Mouse (Mus musculus) heart, embryonic 10.5 days (tissue): ENCODE data around the gene Lyzl4. TPM values are rescaled to one million over a fixed set of nuclear protein-coding genes. Genes with fewer than 3 reads are reported as not detected.

ENCODE experiments used
- DNase-seq: peaks from one replicate; pipeline ENCODE4 v3.0.0-alpha.2; 2017; ENCODE audit warnings: low spot score
- H3K27ac ChIP-seq: fragments of 300-500 bp; sonication (generic); 2 replicates; pipeline ENCODE4 v1.5.1; 2016; ENCODE audit warnings: mild to moderate bottlenecking
- H3K27me3 ChIP-seq: fragments of 300-500 bp; sonication (generic); 2 replicates; pipeline ENCODE4 v1.6.1; 2016; ENCODE audit warnings: mild to moderate bottlenecking; ENCODE audit not compliant: poor library complexity, insufficient read depth, severe bottlenecking
- H3K36me3 ChIP-seq: fragments of 300-500 bp; sonication (generic); 2 replicates; pipeline ENCODE4 v1.6.1; 2016; ENCODE audit warnings: mild to moderate bottlenecking, moderate library complexity
- H3K4me1 ChIP-seq: fragments of 300-500 bp; sonication (generic); 2 replicates; pipeline ENCODE4 v1.6.1; 2016; ENCODE audit warnings: mild to moderate bottlenecking
- H3K4me3 ChIP-seq: fragments of 300-500 bp; sonication (generic); 2 replicates; pipeline ENCODE4 v1.5.1; 2016; ENCODE audit warnings: mild to moderate bottlenecking, moderate library complexity
- H3K9me3 ChIP-seq: fragments of 300-500 bp; sonication (generic); 2 replicates; pipeline ENCODE4 v1.6.1; 2016; ENCODE audit warnings: mild to moderate bottlenecking, moderate library complexity
- WGBS: fragments of 180-500 bp; shearing (Covaris S2); methylation state at CpG from one replicate; pipeline ENCODE4 v1.1.7; 2016; 5-methylcytosine and 5-hydroxymethylcytosine counted together
- polyA plus RNA-seq: library from polyadenylated mRNA; unstranded; fragments of >200 nt; fragmentation: Nextera tagmentation; extraction: Ambion mirVana; gene quantifications from 2 replicates; pipeline ENCODE4 v1.2.1, GENCODE M21; 2016

The Lyzl4 gene
- not detected in 2 replicates for polyA plus RNA-seq

DNA sequence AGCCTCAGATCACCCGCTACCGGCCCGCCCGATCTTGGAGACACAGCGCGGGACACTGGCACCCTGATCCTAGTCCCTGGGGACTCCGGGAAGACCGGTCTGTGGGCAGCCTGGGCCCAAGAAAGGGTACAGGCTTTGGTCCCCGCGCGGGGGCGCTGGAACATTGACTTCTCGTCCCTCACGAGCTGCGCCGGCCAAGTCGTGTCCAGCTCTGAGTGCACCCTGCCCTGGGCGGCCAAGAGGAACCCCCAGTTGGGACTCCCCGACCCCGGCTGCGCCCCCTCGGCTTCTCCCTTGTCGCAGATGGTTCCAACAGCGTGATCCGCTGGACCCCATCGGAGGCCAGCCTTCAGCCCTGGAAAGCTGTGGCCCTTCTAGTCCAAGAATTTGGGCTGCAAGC, at the start of gene Lyzl4:
Lyzl4 (minus strand) TSS at position 96 of the 400 bp plus-strand sequence.
- peaks cover 95% of the 10 kb centered on the region for H3K27me3 ChIP-seq
- H3K36me3 ChIP-seq: no peaks in the 10 kb centered on the region
- H3K4me1 ChIP-seq: peaks cover 29% of the 10 kb centered on the region
- DNase-seq: no peak
- peak within 1 kb of the TSS; percentile 66 for H3K4me3 ChIP-seq
- H3K27ac ChIP-seq: peak within 1 kb of the TSS; percentile 70
- no peaks in the 10 kb centered on the region for H3K9me3 ChIP-seq
- under 1% methylated on average over 26 of the region's 26 CpGs for WGBS

DNA sequence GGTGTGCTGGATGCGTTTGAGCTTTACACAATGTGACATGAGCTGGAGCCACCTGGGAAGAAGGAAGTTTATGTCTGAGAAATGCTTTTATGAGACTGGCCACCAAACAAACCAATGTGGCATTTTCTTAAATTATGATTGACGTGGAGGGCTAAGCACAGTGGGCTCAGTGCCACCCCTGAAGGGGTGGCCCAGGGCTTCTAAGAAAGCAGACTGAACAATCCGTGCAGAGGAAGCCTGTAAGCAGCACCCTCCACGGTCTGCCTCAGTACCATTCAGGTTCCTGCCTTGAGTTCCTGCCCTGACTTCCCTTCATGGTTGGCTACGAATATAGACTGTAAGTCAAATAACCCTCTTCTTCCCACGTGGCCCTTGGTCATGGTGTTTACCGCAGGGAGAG, 48.8 kb upstream of the Lyzl4 start:
- no peaks in the 10 kb centered on the region for H3K27me3 ChIP-seq
- no peak for DNase-seq
- no peak overlapping the region for H3K4me3 ChIP-seq
- no peaks in the 10 kb centered on the region for H3K9me3 ChIP-seq
- H3K27ac ChIP-seq: no peak overlapping the region
- 91% methylated on average over 7 of the region's 7 CpGs for WGBS
- peaks cover 9% of the 10 kb centered on the region; the same call in 1 of the 2 replicates for H3K4me1 ChIP-seq
- peaks cover 37% of the 10 kb centered on the region for H3K36me3 ChIP-seq

DNA sequence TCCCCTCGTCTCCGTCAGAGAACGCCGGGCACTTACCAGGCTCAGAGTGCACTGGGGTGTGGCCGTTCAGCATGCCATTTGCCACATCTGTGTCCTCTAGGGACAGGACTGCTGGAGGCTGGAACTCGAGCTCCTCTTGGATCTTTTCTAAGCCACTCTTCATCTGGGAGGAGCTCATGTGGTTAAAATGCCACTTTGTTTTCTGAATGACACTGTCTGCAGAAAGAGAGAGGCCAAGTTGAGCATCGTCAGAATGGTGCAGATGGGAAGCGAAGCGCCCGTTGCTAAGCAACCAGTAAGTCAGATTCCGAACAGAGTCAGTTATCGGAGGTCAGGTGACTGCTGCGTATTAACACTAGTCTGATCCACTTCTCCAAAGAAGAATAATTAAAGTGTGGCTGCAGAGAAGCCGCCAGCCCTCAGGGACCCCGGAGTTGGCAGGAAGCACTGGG, 48.3 kb upstream of the Lyzl4 start:
- H3K36me3 ChIP-seq: peaks cover 40% of the 10 kb centered on the region
- no peak for DNase-seq
- WGBS: 84% methylated on average over 15 of the region's 15 CpGs

DNA sequence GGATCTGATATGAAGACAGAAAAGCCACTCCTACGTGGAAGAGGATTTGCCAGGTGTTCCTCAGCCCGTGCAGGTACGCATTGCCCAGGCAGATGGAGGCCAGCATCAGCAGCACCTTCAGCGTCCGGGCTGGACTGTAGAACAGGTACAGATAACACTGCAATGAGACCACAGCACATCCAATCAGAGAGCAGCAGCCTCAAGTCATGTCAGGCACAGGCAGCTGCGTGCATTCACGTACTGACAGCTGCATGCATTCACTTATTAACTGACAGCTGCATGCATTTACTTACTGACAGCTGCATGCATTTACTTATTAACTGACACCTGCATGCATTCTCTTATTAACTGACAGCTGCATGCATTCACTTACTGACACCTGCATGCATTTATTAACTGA, 42.8 kb upstream of the Lyzl4 start:
- Histone ChIP-seq H3K27ac (no peak overlapping the region), H3K4me3 (no peak overlapping the region), H3K36me3 (peaks cover 28% of the 10 kb centered on the region), H3K9me3 (no peaks in the 10 kb centered on the region), H3K4me1 (0 out of 2 replicates have a peak, but pooled peaks cover under 1% of the 10 kb centered on the region), H3K27me3 (no peaks in the 10 kb centered on the region)
- DNase-seq: no peak
- WGBS: 74% methylated on average over 7 of the region's 7 CpGs

More for the DNA sequence above, 48.3 kb upstream of the Lyzl4 start:
- Histone ChIP-seq H3K27ac (no peak overlapping the region), H3K9me3 (no peaks in the 10 kb centered on the region), H3K4me3 (no peak overlapping the region), H3K4me1 (peaks cover 4% of the 10 kb centered on the region; the same call in 1 of the 2 replicates), H3K27me3 (no peaks in the 10 kb centered on the region)

DNA sequence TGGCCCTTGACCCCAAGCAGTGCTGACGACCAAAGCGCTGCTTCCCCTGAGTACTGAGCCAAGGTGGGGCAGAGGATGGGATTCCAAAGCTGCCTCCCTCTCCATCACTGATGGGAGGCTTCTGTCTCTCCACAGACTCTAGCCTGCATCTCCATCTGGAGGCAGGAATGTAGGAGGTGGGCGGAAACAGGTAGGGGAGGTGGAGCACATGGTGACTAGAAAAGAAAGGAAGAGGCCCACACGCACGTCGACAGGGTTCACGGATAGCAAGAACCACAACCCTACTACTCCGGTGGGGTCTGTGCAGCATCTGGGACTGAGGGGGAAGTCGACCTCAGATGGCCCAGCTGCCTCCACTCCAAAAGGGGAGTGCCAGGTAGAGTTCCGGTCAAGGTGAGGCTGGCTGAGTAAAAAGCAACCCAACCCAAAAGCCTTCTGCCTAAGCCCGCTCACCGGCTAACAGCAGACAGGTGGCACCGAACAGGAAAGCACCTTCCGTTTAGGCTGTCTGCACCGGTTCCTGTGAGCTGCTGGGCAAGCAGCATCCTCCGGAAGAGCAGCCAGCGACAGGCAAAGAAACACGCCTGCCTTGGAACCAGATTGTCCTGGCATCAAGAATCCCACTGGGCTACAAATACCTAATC, 40.3 kb upstream of the Lyzl4 start:
- DNase-seq: no peak
- H3K27me3 ChIP-seq: peaks cover 7% of the 10 kb centered on the region; the same call in 1 of the 2 replicates
- H3K36me3 ChIP-seq: peaks cover 18% of the 10 kb centered on the region
- H3K9me3 ChIP-seq: no peaks in the 10 kb centered on the region
- WGBS: 70% methylated on average over 18 of the region's 18 CpGs
- no peak overlapping the region for H3K27ac ChIP-seq
- no peak overlapping the region for H3K4me3 ChIP-seq
- peaks cover 11% of the 10 kb centered on the region for H3K4me1 ChIP-seq

DNA sequence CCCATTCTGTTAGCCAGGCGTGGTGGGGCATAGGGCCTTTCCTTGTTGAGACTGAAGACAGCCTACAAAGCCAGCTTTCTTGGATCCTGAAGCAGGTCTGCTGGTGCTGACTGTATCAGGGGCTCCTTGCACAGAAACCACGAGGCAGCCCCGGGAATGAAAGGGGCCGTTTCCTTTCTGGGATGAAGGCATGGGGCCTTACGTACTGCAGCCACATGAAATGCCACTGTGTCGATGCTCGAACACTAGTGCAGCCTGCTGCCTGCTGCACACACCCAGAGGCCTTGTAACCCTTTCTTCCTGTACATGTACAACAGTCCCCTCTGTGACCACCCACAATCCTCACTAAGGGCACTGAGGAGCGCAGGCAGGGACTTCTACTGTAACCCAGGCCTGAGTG, 39.3 kb upstream of the Lyzl4 start:
- H3K36me3 ChIP-seq: peaks cover 18% of the 10 kb centered on the region
- H3K4me3 ChIP-seq: no peak overlapping the region
- no peak overlapping the region for H3K27ac ChIP-seq
- H3K9me3 ChIP-seq: no peaks in the 10 kb centered on the region
- H3K27me3 ChIP-seq: peaks cover 10% of the 10 kb centered on the region; the same call in 1 of the 2 replicates
- peaks cover 16% of the 10 kb centered on the region for H3K4me1 ChIP-seq
- DNase-seq: no peak
- 73% methylated on average over 8 of the region's 8 CpGs for WGBS

DNA sequence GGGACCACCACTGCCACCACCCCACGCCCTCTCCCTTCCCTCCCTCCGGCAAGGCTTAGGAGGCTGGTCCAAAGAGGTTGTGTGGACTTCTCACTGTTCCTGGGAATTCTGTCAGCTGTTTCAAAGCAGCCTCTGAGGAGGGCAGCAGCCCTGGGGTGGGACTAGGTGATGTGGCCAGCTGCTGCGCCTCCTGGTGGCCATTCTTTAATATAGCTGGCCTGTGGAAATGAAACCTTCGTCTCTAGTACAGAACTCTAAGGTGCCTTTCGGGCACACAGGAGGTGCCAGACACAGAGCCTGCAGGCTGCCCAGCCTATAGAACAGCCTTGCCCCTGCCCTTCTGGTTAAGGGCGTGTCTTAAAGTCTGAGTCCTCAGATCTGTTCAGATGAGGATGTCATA, 37.7 kb upstream of the Lyzl4 start:
- Histone ChIP-seq H3K9me3 (no peaks in the 10 kb centered on the region), H3K4me3 (no peak overlapping the region), H3K4me1 (peaks cover 16% of the 10 kb centered on the region), H3K27ac (no peak overlapping the region), H3K36me3 (peaks cover 6% of the 10 kb centered on the region), H3K27me3 (peaks cover 10% of the 10 kb centered on the region; the same call in 1 of the 2 replicates)
- no peak for DNase-seq
- 16% methylated on average over 6 of the region's 6 CpGs for WGBS

DNA sequence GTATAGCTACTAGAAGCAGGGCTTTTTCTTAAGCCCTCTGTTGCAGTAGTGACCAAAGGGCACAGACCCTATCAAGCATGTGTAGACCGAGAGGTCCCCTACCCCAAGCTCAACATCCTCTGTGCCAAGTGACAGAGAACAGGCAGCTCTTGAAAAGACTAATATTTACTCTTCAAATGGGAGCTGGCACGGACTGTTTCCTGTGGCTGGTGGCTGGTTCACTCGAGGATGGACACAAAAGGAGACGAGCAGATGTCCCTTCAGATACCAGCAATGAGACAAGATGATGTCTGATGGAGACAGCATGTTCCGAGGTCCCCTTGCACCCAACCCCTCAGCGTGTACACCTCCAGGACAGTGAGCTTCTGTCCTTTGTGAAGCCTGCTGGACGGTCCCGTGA, 35.6 kb upstream of the Lyzl4 start:
- peaks cover 10% of the 10 kb centered on the region; the same call in 1 of the 2 replicates for H3K27me3 ChIP-seq
- H3K27ac ChIP-seq: no peak overlapping the region
- WGBS: 72% methylated on average over 8 of the region's 8 CpGs
- H3K4me3 ChIP-seq: no peak overlapping the region
- H3K9me3 ChIP-seq: no peaks in the 10 kb centered on the region
- peaks cover 23% of the 10 kb centered on the region for H3K4me1 ChIP-seq
- no peaks in the 10 kb centered on the region for H3K36me3 ChIP-seq
- no peak for DNase-seq

DNA sequence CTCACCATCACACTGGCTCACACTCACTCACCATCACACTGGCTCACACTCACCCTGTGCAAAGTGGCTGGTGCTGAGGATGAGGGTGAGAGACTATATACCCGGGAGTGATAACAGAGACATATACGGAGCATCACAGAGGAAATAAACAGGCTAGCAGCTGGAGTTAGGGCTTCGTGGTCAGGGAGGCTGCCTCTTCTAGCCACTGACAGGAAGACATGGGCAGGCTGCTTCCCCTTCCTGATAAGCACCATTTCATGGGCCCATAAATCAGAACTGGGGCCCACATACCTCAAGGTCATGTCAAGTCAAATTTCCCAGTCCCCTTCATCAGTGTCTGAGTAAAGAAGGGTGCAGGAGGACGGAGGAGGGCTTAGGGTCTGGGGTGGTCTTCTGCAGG, 35.2 kb upstream of the Lyzl4 start:
- no peak overlapping the region for H3K4me3 ChIP-seq
- peaks cover 27% of the 10 kb centered on the region for H3K4me1 ChIP-seq
- no peak overlapping the region for H3K27ac ChIP-seq
- no peaks in the 10 kb centered on the region for H3K9me3 ChIP-seq
- DNase-seq: no peak
- 66% methylated on average over 4 of the region's 4 CpGs for WGBS
- peaks cover 10% of the 10 kb centered on the region; the same call in 1 of the 2 replicates for H3K27me3 ChIP-seq
- H3K36me3 ChIP-seq: no peaks in the 10 kb centered on the region

DNA sequence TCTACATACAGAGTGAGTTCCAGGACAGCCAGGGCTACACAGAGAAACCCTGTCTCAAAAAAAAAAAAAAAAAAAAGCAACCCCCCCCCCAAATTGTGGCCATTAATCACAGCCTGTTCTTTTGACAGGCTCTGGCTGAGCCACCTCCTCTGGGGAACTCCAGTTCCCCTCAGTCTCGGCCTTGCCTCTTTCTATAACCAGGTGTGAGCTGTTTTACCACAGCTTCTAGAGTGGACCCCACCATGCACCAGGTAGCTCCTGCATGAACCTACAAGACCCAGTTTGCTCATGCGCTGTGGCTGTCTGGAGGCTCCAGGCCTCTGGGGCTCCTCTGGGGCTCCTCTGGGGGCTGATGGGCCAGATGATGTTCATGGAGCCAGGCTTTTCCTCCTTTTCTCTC, 33.7 kb upstream of the Lyzl4 start:
- H3K27me3 ChIP-seq: peaks cover 18% of the 10 kb centered on the region
- peaks cover 41% of the 10 kb centered on the region for H3K4me1 ChIP-seq
- 86% methylated on average over 2 of the region's 2 CpGs for WGBS

DNA sequence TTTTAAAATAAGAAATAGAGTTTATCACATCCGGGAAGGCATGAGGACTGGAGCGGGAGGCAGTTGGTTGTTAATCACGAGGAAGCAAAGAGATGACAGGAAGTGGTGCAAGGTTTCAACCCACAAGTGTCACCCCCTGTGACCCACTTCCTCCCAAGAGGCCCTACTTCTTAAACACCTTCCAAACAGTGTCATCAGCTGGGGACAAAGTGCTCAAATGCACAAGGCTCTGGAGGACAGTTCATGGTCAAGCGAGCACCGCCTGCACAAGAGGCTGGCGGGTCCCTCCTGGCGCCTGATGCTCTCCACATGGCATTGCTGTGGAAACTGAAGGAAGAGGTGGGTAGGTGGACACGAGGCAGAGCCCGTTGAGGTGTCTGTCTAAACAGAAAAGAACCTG, 33.1 kb upstream of the Lyzl4 start:
- Histone ChIP-seq H3K27ac (no peak overlapping the region), H3K36me3 (no peaks in the 10 kb centered on the region), H3K4me3 (no peak overlapping the region), H3K4me1 (peaks cover 47% of the 10 kb centered on the region), H3K9me3 (no peaks in the 10 kb centered on the region), H3K27me3 (peaks cover 23% of the 10 kb centered on the region)
- no peak for DNase-seq
- WGBS: 75% methylated on average over 9 of the region's 9 CpGs

More for the DNA sequence above, 33.7 kb upstream of the Lyzl4 start:
- Histone ChIP-seq H3K27ac (no peak overlapping the region), H3K9me3 (no peaks in the 10 kb centered on the region), H3K36me3 (no peaks in the 10 kb centered on the region), H3K4me3 (no peak overlapping the region)
- no peak for DNase-seq

DNA sequence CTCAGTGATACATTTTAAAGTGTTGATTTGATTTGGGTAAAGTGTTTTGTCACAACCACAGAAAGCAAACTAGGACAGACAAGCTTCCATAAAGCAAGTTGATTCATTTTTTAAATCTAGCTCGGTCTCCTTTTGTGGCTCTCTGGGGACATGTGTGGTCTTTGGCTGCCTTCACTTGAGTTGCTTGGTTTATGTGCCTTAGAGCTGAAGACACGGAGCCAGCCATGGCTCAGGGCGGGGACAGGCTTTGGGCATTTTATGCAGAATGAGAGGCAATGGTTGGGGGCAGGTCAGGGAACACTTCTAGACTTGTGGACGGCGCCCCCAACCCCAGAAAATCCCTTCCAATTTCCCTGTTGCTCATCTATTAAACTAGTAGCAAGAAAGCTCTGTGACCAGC, 31.8 kb upstream of the Lyzl4 start:
- DNase-seq: no peak
- 86% methylated on average over 5 of the region's 5 CpGs for WGBS
- Histone ChIP-seq H3K27me3 (peaks cover 36% of the 10 kb centered on the region), H3K27ac (no peak overlapping the region), H3K36me3 (no peaks in the 10 kb centered on the region), H3K9me3 (no peaks in the 10 kb centered on the region), H3K4me3 (no peak overlapping the region), H3K4me1 (peaks cover 52% of the 10 kb centered on the region)

DNA sequence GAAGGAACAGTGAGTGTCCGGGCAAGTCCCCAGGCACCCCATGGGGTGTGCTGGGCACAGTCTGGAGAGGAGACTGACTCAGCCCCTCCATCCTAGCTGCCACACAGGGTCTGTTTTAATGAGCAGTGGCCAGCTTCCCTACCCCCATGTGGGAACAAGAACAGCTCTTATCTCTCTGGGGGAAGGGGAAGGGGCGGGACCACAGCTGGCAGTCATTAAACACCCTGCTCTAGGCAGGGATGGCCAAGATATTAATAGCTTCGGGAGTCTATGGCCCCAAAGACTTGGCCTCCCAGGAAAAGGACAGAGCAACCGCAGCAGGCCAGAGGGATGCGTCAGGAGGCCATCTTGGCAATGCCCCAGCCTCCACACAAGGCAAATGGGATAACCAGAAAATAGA, 30.4 kb upstream of the Lyzl4 start:
- Histone ChIP-seq H3K27ac (peak overlapping the region; percentile 69), H3K27me3 (peaks cover 44% of the 10 kb centered on the region), H3K4me1 (peaks cover 46% of the 10 kb centered on the region), H3K9me3 (no peaks in the 10 kb centered on the region), H3K36me3 (no peaks in the 10 kb centered on the region), H3K4me3 (no peak overlapping the region)
- WGBS: 30% methylated on average over 5 of the region's 5 CpGs
- DNase-seq: no peak
